Mouse (Mus musculus) liver, adult (tissue): Measurements from ENCODE around the gene Gnpnat1.
"Not testable (repeated sequence)": the region's sequence is repeated elsewhere in the genome, so short reads cannot be mapped to it uniquely, and the experiment has no call there.

Source experiments
- GATA4 ChIP-seq: IDR thresholded peaks from 2 replicates; pipeline ENCODE4 v1.6.1; 2014; ENCODE audit warnings: mild to moderate bottlenecking, low read length; ENCODE audit not compliant: insufficient replicate concordance

Gene Gnpnat1

DNA sequence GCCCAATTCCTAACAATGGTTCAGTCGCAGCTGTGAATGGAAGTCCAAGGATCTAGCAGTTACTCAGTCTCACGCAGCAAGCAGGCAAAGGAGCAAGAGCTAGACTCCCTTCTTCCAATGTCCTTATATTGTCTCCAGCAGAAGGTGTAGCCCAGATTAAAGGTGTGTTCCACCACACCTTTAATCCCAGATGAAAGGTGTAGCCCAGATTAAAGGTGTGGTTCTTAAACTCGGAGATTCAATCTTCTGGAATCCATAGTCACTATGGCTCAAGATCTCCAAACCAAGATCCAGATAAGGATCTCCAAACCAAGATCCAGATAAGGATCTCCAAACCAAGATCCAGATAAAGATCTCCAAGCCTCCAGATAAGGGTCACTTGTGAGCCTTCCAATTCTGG is at the start of gene Gnpnat1:
Gene Gnpnat1, minus strand, starts transcription at position 101 of the 400 bp plus-strand sequence.
- TF ChIP-seq GATA4: not testable (repeated sequence)

DNA sequence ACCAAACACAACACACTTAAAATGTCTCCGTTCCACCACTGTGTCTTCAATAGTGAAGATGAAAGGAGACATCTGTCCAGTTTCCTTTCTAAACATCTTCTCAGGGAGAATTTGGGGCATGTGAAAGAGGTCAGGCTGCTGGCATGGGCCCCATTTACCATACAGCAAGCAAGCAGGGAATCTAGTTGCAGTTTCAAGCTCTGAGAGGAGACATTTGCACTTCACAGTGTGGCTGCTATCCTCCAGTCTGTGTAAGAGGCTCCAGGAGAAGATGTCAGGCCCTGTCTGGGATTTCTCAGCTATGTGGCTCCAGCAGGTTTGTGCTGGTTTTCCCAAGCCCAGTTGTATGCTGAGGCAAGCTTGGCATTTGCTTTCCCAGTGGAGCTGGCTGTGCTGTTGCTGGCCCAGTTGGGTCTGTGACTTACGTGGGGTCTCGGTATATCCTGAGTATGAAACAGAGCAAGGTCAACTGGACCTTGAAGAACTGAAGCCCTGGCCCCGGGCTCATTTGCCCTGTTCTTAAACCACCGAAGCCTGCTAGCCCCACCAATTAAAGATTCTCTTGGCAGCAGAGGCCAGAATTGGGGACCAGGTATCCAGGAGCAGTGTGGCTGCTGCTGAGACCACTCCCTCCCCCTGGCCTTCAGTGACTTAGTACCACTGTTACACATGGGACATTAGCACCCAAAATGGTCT is 49.0 kb upstream of the Gnpnat1 start:
- TF ChIP-seq GATA4: no peak

DNA sequence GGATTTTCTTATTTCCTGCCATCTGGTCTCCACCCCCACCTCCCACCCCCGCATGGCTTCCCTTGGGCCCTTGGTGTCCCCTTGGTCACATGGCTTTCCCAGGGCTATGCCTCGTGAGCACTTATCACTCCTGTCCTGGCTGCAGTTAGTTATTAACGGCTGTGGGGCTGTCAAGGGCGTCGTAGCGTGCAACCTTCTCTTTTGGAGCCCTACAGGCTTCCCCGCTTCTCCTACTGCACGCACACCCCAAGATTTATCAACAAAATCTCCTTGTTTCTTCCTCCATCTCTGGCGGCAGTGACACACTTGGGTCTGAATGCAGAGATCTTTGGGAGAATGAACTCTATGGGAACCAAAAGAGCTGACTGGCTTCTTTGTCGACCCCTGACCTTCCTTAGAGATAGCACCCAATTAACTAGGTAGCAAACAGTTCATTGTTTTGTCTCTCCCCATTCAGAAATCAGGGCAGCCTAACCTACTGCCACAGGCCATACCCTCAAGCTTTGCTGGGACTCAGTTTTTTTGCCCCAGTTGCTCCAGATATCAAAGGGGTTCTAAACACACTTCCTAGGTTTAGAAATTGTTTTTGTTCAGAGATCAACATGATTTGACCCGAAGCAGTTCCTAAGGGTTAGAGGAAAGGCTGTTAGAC is 48.3 kb upstream of the Gnpnat1 start:
- peak; percentile 80; the same call in 1 of the 2 replicates for TF ChIP-seq GATA4

DNA sequence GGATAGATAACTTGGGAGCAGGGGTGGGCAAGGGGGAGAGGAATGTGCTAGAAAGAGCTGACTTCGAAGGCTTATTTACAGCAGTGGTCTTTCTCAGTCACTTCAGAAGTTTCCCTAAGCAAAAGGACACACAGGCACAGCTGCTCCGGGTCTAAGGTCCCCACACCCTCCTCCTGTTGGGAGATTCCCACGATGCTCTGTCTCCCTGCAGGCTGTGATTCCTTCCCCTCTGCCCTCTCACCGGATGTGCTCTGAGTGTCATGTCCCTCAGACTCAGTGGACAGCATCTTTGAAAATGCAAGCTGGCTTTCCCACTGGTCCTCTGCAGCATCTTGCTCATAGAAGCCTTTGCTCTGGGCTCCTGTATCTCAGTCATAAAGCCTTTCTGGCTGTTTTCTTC is 47.4 kb upstream of the Gnpnat1 start:
- no peak for TF ChIP-seq GATA4

DNA sequence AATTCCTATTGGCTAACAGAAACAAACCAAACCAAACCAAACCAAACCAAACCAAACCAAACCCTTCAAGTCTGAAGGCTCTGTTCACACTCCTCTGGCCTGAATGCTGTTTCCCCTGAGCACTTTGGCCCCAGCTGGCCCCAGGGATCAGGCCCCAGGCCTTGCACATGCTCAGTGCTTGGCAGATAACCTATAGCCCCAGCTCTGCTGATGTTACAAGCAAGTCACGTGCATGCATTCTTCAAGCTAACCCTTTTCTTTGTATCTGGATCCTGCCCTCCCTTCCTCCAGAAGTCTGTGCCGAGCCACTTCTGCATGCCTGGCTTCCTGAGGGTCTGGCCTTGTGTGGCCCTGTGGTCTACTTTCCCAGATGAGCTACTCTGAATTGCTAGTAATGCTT is 46.4 kb upstream of the Gnpnat1 start:
- TF ChIP-seq GATA4: peak; percentile 78; the same call in 1 of the 2 replicates

DNA sequence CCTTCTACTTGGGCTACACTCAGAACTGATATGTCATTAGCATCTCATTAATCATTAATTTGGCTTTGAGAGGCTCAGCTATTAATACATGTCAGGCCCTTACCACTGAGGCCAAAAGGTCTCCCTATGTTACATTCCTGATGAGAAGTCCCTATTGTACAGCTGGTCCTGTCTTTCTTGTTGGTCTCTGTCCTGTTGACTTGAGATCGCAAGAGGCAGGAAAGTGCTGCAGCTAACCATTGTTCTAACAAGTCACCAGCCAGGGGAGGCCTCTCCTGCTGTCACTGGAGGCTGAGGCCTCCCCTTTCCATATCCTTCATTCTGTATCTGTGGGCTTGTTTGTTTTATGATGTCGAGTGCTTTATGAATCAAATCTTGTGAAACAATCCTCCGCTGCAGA is 42.1 kb upstream of the Gnpnat1 start:
- TF ChIP-seq GATA4: no peak

DNA sequence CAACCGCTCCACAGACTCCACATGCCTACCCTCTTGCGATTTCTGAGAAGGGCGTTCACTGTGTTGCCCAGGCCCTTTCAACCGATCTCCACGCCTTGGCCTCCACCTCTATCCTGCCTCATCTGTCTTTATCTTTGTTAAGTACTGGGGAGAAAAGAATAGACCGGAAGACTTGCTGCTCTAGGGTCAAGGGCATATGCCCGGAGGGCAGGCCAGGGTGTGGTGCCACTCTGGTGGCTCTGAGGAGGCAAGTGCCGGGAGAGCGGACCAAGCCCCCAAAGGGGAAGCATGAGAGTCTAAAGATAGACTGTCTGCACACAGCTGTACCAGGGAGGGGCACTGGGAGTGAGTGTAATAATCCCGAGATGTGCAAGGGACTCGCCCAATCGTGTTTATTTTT is 40.7 kb upstream of the Gnpnat1 start:
- no peak for TF ChIP-seq GATA4

DNA sequence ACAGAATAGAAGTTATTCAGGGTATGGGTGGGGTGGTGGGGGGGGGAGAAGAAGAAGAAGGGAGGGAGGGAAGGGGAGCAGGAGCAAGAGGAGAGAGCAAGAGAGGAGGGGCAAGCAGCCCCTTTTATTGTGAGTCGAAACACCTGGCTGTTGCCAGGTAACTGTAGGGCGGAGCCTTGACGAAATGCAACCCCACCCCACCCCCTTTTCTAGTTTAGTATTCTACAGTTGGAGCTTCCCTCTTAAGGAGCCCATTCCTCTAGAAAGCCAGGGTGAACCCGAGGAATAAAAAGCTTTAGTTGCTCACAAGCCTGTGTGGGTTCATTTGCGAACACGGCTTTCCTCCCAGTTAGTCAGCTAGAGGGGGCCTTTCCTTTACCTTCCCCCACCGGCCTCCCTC is 40.2 kb upstream of the Gnpnat1 start:
- TF ChIP-seq GATA4: no peak

DNA sequence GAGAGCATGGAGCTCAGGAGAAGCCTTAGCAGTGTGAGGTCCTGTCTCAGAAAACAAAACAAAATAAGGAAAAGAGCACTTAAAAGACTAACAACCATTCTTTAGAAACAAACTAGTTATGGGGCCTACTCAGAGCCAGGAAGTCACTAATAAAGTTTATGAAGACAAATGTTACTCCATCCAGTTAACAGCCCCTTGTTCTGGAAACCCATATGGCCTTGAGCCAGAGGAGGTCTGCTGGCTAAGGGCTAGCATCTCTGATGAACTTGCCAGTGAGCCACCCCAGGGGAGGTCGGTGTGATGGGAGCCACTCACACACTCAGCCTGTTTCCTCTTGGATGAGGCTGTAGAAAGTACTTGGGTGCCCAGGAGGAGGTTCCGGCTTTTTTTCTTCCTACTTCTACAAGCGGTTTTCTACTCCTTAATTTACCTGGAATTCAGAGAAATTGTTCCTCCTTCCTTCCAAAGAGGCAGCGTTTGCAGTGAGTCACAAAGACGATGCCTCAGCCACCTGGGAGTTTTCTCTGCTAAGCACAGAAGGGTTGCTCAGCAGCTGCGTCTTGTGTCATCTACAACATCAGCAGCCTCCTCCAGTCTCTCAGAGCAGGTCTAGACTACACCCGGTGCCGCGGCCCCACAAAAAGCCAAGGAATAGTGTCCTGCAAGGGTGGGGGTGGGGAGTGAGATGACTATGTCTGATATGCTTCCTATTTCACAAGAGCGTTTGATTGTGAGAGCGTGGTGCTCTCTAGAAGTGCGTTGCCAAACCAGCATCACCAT is 38.3 kb upstream of the Gnpnat1 start:
- no peak for TF ChIP-seq GATA4

DNA sequence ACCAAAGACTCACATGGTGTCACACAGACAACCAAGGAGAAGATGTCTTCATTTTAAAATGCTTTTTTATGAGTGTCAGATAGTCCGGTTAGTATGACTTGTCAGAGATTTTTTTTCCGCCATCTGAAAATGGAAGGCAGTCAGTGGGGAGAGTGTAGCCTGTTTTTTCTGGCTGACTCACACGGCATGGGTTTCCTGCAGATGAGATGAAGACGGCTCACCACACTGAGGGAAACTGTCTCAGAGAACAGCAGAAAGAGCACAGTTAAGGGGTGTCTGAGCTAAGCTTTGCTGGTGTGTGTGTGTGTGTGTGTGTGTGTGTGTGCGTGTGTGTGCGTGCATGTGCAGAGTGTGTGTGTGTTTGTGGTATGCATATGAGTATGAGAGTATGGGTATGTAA is 36.6 kb upstream of the Gnpnat1 start:
- no peak for TF ChIP-seq GATA4

DNA sequence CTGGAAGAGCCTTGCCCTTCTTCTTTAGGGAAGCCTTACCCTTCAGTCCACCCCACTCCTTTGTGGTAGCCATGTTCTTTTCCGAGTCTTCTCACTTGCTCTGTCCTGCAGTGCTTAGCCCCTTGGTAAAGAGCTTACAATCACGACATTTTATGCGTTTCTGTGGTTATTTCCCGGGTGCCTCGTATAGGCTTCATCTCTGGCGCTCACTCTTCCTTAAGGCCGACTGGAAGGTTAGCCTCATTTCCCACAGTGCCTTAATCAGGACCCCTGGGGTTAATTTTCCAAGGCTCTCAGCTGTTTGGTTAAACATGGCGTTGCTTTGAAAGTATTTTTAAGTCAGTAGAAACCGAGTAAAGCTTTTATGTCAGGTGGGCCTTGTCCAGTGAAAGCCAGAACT is 34.7 kb upstream of the Gnpnat1 start:
- TF ChIP-seq GATA4: no peak

DNA sequence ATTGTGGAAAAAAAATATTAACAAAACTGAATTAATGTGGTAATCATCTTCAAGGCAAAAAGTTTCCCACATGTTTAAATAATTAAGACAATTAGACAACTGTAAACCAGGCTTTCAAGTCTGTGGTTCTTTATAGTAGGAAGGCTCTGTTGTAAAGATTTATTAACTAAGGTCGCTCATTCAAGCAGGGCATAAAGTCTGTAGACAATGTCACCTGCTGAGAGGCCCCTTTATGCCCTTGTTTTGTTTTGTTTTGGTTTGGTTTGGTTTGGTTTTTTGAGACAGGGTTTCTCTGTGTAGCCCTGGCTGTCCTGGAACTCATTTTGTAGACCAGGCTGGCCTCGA is 34.2 kb upstream of the Gnpnat1 start:
- TF ChIP-seq GATA4: no peak

DNA sequence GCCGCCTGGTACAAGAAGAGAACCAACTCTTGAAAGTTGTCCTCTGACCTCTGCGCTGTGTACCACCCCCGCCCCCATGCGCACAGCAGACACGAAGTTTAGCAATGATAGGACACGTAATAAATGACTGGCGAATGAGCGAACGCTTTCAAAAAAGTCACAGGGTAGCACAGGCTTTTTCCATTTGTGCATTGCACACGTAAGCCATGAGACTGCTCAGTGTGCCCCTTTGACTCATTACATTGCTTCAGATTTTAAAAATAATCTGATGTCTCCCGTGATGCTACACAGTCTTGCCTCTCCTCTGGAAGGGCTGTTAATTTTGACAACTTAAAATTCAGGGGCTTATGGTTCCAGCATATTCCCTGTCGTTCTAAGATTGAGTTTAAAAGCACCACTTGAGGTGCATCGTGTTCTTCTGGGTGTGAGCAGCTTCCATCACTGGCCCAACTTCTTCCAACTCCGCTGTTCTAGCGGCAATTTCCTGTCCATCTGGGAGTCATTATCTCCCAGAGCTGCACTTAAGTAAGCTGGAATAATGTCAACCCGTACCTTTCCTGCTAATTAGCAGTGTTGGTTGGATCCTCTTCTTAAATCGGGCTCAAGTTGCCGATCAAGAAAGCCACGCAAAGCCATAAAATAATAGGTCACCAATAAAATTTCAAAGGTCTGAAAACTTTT is 33.7 kb upstream of the Gnpnat1 start:
- no peak for TF ChIP-seq GATA4

DNA sequence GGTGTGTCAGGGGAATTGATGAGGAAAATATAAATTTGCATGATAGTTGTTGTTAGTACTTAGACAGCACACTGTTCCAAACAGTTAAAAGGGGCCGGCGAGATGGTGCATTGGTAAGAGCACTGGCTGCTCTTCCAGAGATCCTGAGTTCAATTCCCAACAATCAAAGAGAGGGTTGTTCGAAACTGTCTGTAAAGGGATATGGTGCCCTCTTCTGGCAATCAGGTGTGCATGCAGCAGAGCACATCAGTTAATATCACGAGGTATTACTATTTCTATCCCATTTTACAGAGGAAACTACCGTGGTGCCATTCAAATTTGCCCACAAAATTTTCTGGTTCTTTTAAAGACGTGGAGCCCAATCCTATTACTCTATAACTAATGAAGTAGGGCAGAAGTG is 29.5 kb upstream of the Gnpnat1 start:
- TF ChIP-seq GATA4: no peak

DNA sequence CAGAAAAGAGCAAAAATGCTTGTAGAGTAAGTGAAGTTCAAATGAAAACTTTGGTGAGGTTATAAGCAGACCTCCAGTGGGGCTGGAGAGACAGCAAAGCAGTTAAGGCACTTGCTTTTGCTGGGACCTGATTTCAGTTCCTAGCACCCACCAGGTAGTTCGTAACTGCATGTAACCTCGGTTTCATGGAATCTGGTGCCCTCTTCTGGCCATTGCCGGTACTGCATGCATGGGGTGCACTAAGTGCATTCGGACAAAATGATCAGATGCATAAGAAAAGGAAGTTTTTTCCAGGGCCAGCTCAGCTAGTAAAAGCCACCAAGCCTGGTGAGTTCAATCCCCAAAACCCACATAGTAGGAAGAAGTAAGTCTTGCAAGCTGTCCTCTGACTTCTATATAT is 27.3 kb upstream of the Gnpnat1 start:
- no peak for TF ChIP-seq GATA4
